Mouse (Mus musculus) left cerebral cortex, postnatal 36 days (tissue): Measurements from ENCODE around the gene Mycbp2. TPM values are rescaled to one million over a fixed set of nuclear protein-coding genes. Genes with fewer than 3 reads are reported as not detected.

Experiments
- DNase-seq, 2 experiments: peaks; one replicate each; pipeline ENCODE4 v3.0.0; 2021 to 2022; ENCODE audit warnings: low spot score in 2 of 2, mixed read lengths in 1 of 2
- intact Hi-C: fragments of 180-260 bp; cut with DNase I; formaldehyde crosslinking; loops from one replicate; pipeline ENCODE4 v1.15.1; 2025
- total RNA-seq, 2 experiments: library from RNA; stranded (reverse); gene quantifications; 2 replicates each; pipeline ENCODE4 v1.2.3; 2021

The Mycbp2 gene
- total RNA-seq, 2 experiments from 2014 or later = 155 to 166 TPM

GRCm38 (mm10) chr14:103085840-103086533, 260.6 kb downstream of the Mycbp2 start:
- intact Hi-C loops = no loop called here
- no peak for DNase-seq

GRCm38 (mm10) chr14:103079209-103079977, 267.2 kb downstream of the Mycbp2 start:
- no peak for DNase-seq
- intact Hi-C loops = no loop called here

GRCm38 (mm10) chr14:103078006-103078912, 268.4 kb downstream of the Mycbp2 start:
- no peak for DNase-seq
- intact Hi-C loops = no loop called here

- DNase-seq = no peak
- intact Hi-C loops = no loop called here
These were observed 269.2 kb downstream of the Mycbp2 start for GRCm38 (mm10) chr14:103077272-103078005.

GRCm38 (mm10) chr14:103075166-103075565, 271.4 kb downstream of the Mycbp2 start:
- no peak for DNase-seq
- intact Hi-C loops = no loop called here

GRCm38 (mm10) chr14:103073825-103074224, 272.8 kb downstream of the Mycbp2 start:
- intact Hi-C loops = no loop called here

GRCm38 (mm10) chr14:103072731-103073130, 273.9 kb downstream of the Mycbp2 start:
- intact Hi-C loops = no loop called here
- no peak for DNase-seq

More at GRCm38 (mm10) chr14:103073825-103074224, 272.8 kb downstream of the Mycbp2 start:
- DNase-seq = no peak

GRCm38 (mm10) chr14:103071471-103071870, 275.1 kb downstream of the Mycbp2 start:
- intact Hi-C loops = loop anchor here (2.0 kb wide), 1 partner anchor 27 kb away; the partner anchor contains the start of gene Fbxl3
- no peak for DNase-seq

- intact Hi-C loops = loop anchor here (2.0 kb wide), 1 partner anchor 28 kb away; the partner anchor contains the start of gene Fbxl3
- peak; percentile 27 to 32 for DNase-seq
These were observed 275.8 kb downstream of the Mycbp2 start for GRCm38 (mm10) chr14:103070790-103071189.

GRCm38 (mm10) chr14:103069864-103070611, 276.6 kb downstream of the Mycbp2 start, which contains the start of gene Cln5:
Cln5 (plus strand) TSS chr14:103070216.
- intact Hi-C loops = loop anchor here (2.0 to 5.0 kb wide), 2 partner anchors 29 to 467 kb away; partner anchors contain the start of gene Fbxl3

GRCm38 (mm10) chr14:103069465-103069863, 277.1 kb downstream of the Mycbp2 start:
- intact Hi-C loops = loop anchor here (5.0 kb wide), 1 partner anchor 468 kb away; no protein-coding TSS in a partner anchor
- DNase-seq = no peak

More at GRCm38 (mm10) chr14:103069864-103070611, 276.6 kb downstream of the Mycbp2 start, which contains the start of gene Cln5:
- DNase-seq = peak; percentile 90 to 93

GRCm38 (mm10) chr14:103065294-103066167, 281.1 kb downstream of the Mycbp2 start:
- peak; percentile 66 to 71 for DNase-seq
- intact Hi-C loops = loop anchor here (5.0 kb wide), 1 partner anchor 472 kb away; no protein-coding TSS in a partner anchor

Other genes with a start within 250 kb of the Mycbp2 start
- 10 to 100 TPM; 83.0 to 99.0 TPM for gene Fbxl3, start 247.2 kb downstream of the Mycbp2 start, total RNA-seq
- gene Scel, start 166.5 kb upstream of the Mycbp2 start, total RNA-seq = 1 to 10 TPM; 1.1 to 1.4 TPM